Mouse (Mus musculus): ENCODE results near the gene Ppa1. TPM values are rescaled to one million over a fixed set of nuclear protein-coding genes. Genes with fewer than 3 reads are reported as not detected.

The Ppa1 gene
- total and polyA plus RNA-seq, 3 experiments = 178 to 337 (median 249) TPM

GRCm38 (mm10) chr10:61627938-61628250, 20.5 kb upstream of the Ppa1 start:
- in situ Hi-C loops (cut with MboI; ENCODE audit: low pct_ligation_motif_present, low pct_unique_long_range_greater_than_20kb, low sequenced_read_pairs) (no loop called here), dilution Hi-C loops (cut with MboI; ENCODE audit: extremely low pct_ligation_motif_present, extremely low pct_unique_long_range_greater_than_20kb, low sequenced_read_pairs) (no loop called here)
- Histone ChIP-seq H3K9me3 (replicated peaks; ENCODE audit: low read length) (peaks cover 4% of the 10 kb centered on the region), H3K79me2 (replicated peaks; ENCODE audit: control insufficient read depth, extremely low read depth, insufficient read depth, poor library complexity, severe bottlenecking) (no peaks in the 10 kb centered on the region), H3K4me2 (ENCODE audit: insufficient read depth, low read depth, poor library complexity, severe bottlenecking) (no peak overlapping the region), H3K36me3 (replicated peaks in 1 of 2; ENCODE audit: control insufficient read depth in 1 of 2, insufficient read depth in 1 of 2, low read length in 1 of 2) (no peaks in the 10 kb centered on the region), H3K4me3 (replicated peaks in 1 of 3; ENCODE audit: low read depth in 2 of 3, low read length in 2 of 3, poor library complexity in 1 of 3) (no peak overlapping the region), H3K9ac (ENCODE audit: insufficient read depth, low read depth) (no peak overlapping the region), H3K4me1 (ENCODE audit: control insufficient read depth in 1 of 2, insufficient read depth in 2 of 2) (peaks cover 0 to 2% of the 10 kb centered on the region in 2 experiments; a peak in 1 of 4 replicates), H3K27ac (ENCODE audit: insufficient read depth, low read depth) (no peak overlapping the region), H3K27me3 (replicated peaks) (peaks cover 2% of the 10 kb centered on the region)
- TF ChIP-seq NELFE (IDR thresholded peaks at IDR 0.05; ENCODE audit: low read depth, low read length) = no peak
- no peak for TF ChIP-seq RAD21 (IDR thresholded peaks at IDR 0.05; ENCODE audit: low read depth, low read length)
- DNase-seq (ENCODE audit: extremely low read depth) = no peak

DNA sequence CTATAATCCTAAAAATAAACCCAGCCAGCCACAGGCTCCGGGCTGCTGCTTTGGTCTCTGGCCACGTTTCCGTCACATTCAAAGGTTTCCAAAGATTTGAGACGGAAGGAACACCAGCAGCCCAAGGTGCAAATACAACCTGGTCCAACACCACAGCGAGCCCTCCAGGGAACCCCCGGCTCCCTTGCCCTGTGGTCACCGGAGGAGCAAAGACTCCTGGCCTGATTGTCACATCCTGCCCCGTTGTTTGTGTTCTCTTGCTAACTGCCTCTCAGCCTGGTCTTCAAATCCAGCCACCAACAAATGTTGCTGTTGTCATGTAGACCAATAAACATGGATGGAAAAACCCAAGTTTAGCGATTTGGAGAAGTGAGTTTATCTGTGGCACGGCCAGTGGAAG, 15.9 kb upstream of the Ppa1 start:
- H3K4me3 ChIP-seq (replicated peaks in 1 of 3; ENCODE audit: low read depth in 2 of 3, low read length in 2 of 3, poor library complexity in 1 of 3) = no peak overlapping the region
- dilution Hi-C loops (cut with MboI; ENCODE audit: extremely low pct_ligation_motif_present, extremely low pct_unique_long_range_greater_than_20kb, low sequenced_read_pairs) = no loop called here
- peaks cover 0 to 2% of the 10 kb centered on the region in 2 experiments; a peak in 1 of 4 replicates for H3K4me1 ChIP-seq (ENCODE audit: control insufficient read depth in 1 of 2, insufficient read depth in 2 of 2)
- peaks cover 10% of the 10 kb centered on the region for H3K27me3 ChIP-seq (replicated peaks)
- no peak overlapping the region for H3K9ac ChIP-seq (ENCODE audit: insufficient read depth, low read depth)
- no peak overlapping the region for H3K27ac ChIP-seq (ENCODE audit: insufficient read depth, low read depth)
- H3K4me2 ChIP-seq (ENCODE audit: insufficient read depth, low read depth, poor library complexity, severe bottlenecking) = 0 out of 2 replicates have a peak overlapping the region, but pooled peaks have one; percentile 47
- no peaks in the 10 kb centered on the region for H3K36me3 ChIP-seq (replicated peaks in 1 of 2; ENCODE audit: control insufficient read depth in 1 of 2, insufficient read depth in 1 of 2, low read length in 1 of 2)
- H3K9me3 ChIP-seq (replicated peaks; ENCODE audit: low read length) = peaks cover 6% of the 10 kb centered on the region
- TF ChIP-seq MYC (IDR thresholded peaks at IDR 0.05; ENCODE audit: low read depth, low read length) = no peak
- TF ChIP-seq EP300 (IDR thresholded peaks at IDR 0.05; ENCODE audit: low read length) = no peak
- TF ChIP-seq UBTF (IDR thresholded peaks at IDR 0.05; ENCODE audit: low read depth, low read length) = no peak
- no peak for TF ChIP-seq USF2 (conservative IDR thresholded peaks at IDR 0.05; ENCODE audit: low read depth, low read length)
- TF ChIP-seq KAT2A (IDR thresholded peaks at IDR 0.05; ENCODE audit: insufficient replicate concordance, low read length) = no peak
- no peak for TF ChIP-seq MAX (IDR thresholded peaks at IDR 0.05; ENCODE audit: low read length)
- TF ChIP-seq POLR2AphosphoS2 (IDR thresholded peaks at IDR 0.05; ENCODE audit: low read depth, low read length) = no peak
- TF ChIP-seq GABPA (IDR thresholded peaks at IDR 0.05; ENCODE audit: insufficient replicate concordance, low read depth, low read length) = no peak
- TF ChIP-seq E2F4 (IDR thresholded peaks at IDR 0.05; ENCODE audit: insufficient replicate concordance, low read depth, low read length) = no peak
- TF ChIP-seq CTCF (conservative IDR thresholded peaks at IDR 0.05 in 1 of 2, IDR thresholded peaks at IDR 0.05 in 1 of 2; ENCODE audit: low read depth in 2 of 2, low read length in 2 of 2) = no peak
- no peak for TF ChIP-seq ETS1 (conservative IDR thresholded peaks at IDR 0.05; ENCODE audit: low read depth, low read length)
- no peak for TF ChIP-seq NRF1 (IDR thresholded peaks at IDR 0.05; ENCODE audit: low read depth, low read length)
- TF ChIP-seq ZNF384 (IDR thresholded peaks at IDR 0.05; ENCODE audit: low read depth, low read length) = no peak
- no peak for TF ChIP-seq MEF2A (IDR thresholded peaks at IDR 0.05; ENCODE audit: borderline replicate concordance, low read depth, low read length)
- no peak for TF ChIP-seq USF1 (IDR thresholded peaks at IDR 0.05; ENCODE audit: low read depth, low read length)
- no peak for TF ChIP-seq BHLHE40 (IDR thresholded peaks at IDR 0.05; ENCODE audit: low read depth, low read length)
- no peak for TF ChIP-seq TBP (conservative IDR thresholded peaks at IDR 0.05; ENCODE audit: low read depth, low read length)
- no peak for TF ChIP-seq TCF12 (IDR thresholded peaks at IDR 0.05; ENCODE audit: low read depth, low read length)
- TF ChIP-seq RCOR1 (conservative IDR thresholded peaks at IDR 0.05; ENCODE audit: low read depth, low read length) = no peak
- no peak for TF ChIP-seq POLR2A (IDR thresholded peaks at IDR 0.05; ENCODE audit: low read depth, low read length)
- DNase-seq (ENCODE audit: extremely low read depth) = no peak
- no peaks in the 10 kb centered on the region for H3K79me2 ChIP-seq (replicated peaks; ENCODE audit: control insufficient read depth, extremely low read depth, insufficient read depth, poor library complexity, severe bottlenecking)
- in situ Hi-C loops (cut with MboI; ENCODE audit: low pct_ligation_motif_present, low pct_unique_long_range_greater_than_20kb, low sequenced_read_pairs) = no loop called here

Measured in CH12.LX (cell line).